Mouse (Mus musculus) heart, adult 18-20 months (tissue): Measurements from ENCODE around the gene Sptbn1. TPM values are rescaled to one million over a fixed set of nuclear protein-coding genes. Genes with fewer than 3 reads are reported as not detected.

Experiments used
- DNase-seq, 2 experiments: peaks; one replicate each; pipeline ENCODE4 v3.0.0; 2021 to 2022; ENCODE audit warnings: mixed read lengths in 1 of 2
- total RNA-seq, 2 experiments: library from RNA; stranded (reverse); gene quantifications; 2 replicates each; pipeline ENCODE4 v1.2.3; 2021

Gene Sptbn1
- total RNA-seq, 2 experiments from 2014 or later: 523 to 532 TPM

DNA sequence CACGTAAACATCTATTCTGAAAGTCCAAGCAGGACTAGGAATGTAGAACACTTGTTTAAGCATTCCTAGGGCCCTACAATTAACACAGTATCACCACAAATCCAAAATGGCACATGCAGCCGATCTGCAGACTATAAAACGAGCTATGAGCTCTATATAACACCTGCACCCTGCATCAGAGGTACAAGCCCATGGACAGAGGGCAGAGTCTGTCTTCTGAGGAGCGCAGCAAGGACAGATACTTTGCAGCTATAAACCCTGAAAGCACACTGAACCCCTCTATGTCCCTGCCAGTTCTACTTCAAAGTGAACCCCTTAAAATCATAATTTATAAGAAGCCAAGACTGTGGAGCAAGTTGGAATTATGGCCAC, 101.4 kb downstream of the Sptbn1 start:
- no peak for DNase-seq

DNA sequence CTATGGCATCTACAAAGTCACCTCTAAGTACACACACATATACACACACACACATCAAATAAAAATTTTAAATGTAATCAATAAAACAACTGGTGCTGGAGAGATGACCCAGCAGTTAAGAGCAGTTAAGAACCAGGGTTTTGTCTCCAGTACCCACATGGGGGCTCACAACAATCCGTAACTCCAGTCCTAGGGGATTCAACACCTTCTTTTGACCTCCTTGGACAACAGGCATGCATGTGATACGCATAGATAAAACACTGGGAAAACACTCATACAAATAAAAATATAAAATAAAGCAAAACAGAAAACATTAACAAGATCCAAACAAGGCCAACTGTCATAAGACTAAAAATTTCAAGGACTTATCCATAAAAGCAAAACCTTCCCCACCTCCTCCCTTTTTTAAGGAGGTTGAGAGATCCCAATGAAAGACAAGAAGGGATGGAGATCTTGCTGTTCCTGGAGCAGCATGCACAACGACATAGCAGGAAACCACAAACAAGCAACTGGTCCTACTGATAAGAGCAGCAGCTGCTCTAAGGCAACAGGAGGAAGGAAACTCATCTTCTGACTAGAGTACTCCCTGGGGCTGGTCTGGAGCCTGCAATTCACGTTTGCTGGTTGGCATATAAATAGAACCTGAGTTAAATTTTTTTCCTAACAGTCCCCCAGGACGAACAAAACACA, 102.0 kb downstream of the Sptbn1 start:
- DNase-seq: peak; percentile 55 to 83

GRCm38 (mm10) chr11:30164515-30165214, 103.3 kb downstream of the Sptbn1 start:
- no peak for DNase-seq

DNA sequence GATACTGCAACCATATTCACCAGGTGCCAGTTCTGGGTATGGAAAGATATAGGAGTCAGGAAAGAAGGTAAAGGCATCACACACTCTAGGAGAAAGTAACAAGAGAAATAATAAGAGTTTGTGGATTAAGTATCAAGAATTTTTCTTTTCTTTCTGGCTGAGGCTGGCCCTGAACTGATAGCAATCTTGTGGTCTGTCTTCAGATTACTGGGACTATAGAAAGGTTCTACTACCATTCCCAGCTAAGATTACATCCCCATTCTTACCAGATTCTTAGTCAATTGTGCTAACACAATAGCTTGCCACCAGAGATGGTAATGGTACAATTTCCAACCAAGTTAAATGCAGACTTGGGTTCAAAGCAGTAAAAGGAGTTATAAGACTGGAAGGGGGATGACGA, 104.1 kb downstream of the Sptbn1 start:
- no peak for DNase-seq

DNA sequence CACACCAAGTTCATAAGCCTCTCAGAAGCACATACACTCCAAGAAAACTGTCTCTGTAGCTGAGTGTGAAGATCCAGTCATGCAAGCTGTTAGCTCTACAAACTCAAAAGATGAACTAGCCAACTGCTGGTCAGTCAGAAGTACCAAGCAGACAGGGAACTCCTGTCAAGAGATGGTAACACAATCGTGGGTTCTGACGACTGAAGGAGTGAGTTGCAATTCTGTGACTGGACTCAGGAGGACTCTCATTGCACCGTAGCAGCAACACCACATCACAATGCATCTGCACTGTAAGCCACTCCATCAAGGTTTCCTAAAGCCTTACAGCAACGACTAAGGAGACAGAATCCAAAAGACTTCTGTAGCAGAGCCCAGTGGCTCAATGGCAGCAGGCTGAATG, 104.9 kb downstream of the Sptbn1 start:
- no peak for DNase-seq

GRCm38 (mm10) chr11:30161744-30162143, 106.2 kb downstream of the Sptbn1 start:
- DNase-seq: no peak

- DNase-seq: peak; percentile 90 to 98
Observed at GRCm38 (mm10) chr11:30161173-30161650, 106.8 kb downstream of the Sptbn1 start.

DNA sequence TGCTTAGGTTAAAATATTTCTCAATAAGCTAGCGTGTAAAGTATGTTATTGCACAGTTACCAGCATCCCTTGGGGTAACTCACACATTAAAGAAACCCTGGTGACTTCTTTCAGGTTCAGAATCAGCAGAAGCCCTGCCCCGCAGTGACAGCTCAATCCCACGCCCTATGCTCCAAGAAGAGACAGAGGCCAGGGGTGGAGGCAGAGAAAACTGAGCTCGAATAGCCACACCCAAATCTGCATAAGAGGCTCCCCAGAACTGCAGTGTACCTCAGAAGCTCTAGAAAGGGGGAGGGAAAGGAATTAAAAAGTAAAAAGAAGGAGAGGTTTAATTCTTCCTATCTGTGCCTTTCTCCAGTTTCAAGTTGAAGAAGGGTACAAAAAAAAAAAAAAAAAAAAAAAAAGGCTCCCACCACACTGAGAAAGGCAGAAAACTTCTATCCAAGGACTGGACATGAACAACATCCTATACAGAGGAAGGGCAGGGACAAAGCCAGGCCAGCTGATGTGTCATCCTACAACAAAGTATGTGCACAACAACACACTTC, 107.3 kb downstream of the Sptbn1 start:
- DNase-seq: peak in 1 of 2 experiments; percentile 67

- no peak for DNase-seq
Observed at GRCm38 (mm10) chr11:30159545-30160255, 108.3 kb downstream of the Sptbn1 start.

DNA sequence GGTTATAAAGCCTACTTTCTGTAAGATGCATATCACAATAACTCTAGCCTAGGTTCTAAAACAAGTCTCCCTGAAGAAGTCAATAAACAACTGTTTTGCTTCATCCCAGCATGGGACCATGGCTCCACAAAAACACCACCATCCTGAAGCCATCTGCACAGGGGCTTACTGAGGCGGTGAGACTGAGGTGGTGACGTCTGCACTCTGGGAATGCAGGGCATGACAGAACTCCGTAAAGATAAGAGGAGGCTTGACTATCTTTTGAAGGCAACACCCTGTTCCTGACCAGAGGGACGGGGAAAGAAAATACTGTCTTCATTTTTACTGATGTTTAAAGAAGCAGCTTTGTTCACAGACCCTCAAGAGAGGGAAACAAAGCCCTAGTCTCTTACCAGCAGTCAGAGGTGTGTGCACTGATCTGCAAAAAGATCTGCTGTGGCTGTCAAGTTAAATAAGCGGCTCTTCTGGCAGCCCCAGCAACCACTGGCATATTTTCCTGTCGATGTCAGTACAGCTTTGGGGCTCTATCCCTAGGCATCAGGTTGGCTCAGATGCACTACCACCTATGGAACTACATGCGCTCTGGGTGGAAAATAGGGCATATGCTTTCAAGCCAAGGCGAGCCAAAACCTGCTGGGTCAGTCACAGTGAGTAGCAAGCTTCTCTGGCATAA, 109.8 kb downstream of the Sptbn1 start:
- DNase-seq: peak; percentile 55 to 60

DNA sequence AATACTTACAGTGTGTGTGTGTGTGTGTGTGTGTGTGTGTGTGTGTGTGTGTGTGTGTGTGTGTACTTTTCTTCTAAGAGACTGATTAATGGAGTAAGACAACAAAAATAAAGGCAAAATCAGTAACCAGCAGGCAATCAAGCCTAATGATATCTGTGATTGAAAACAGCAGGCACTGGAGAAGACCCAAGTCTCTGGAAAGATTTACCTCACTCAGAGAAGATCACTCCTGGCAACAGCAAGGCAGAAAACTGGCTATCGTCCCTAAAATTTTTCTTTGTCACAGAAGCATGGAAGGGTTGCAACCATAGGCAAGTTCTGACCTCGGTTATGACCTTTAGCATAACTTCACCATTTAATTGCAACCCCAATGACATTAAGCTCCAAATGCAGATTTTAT, 112.1 kb downstream of the Sptbn1 start:
- peak; percentile 66 to 69 for DNase-seq

- no peak for DNase-seq
Observed at GRCm38 (mm10) chr11:30154980-30155379, 113.0 kb downstream of the Sptbn1 start.

DNA sequence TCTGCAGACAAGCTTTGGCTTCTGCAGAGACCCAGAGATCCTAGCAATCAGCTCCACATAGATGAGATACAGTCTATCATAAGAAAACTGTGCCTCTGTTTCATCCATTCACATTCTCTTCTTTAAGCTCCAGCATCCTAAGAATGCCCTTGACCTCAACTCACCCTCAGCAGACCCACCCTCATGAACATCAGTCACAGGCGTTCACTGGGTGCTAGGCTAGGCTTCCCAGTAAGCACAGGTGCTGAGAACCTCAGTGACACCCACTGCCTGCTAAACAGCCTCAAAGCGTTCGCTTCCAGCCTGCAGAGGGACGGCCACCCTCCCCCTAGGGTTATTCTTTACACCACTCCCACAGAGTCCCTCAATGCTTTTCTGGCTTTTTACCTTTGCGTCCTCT, 119.1 kb downstream of the Sptbn1 start:
- no peak for DNase-seq

GRCm38 (mm10) chr11:30148378-30148777, 119.6 kb downstream of the Sptbn1 start:
- no peak for DNase-seq

- no peak for DNase-seq
Observed at GRCm38 (mm10) chr11:30147882-30148281, 120.1 kb downstream of the Sptbn1 start.

GRCm38 (mm10) chr11:30143090-30143489, 124.9 kb downstream of the Sptbn1 start:
- no peak for DNase-seq

- DNase-seq: no peak
Observed at GRCm38 (mm10) chr11:30139165-30139826, 128.7 kb downstream of the Sptbn1 start.

GRCm38 (mm10) chr11:30137081-30137480, 130.9 kb downstream of the Sptbn1 start:
- DNase-seq: peak in 1 of 2 experiments; percentile 59

DNA sequence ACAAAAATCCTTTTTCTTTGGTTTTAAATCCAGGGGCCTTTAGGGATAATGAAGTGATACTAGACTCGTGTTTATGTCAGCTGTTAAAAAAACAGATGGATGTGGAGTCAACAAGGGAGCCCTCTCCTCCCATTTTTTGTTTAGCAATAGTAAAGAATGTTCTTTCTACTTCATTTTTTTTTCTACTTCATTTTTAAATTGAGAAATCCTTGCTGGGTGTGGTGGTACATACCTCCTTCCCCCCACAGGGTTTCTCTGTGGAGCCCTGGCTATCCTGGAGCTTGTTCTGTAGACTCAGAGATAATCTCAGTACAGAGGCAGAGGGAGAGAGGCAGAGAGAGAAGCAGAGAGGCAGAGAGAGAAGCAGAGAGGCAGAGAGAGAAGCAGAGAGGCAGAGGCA, 133.9 kb downstream of the Sptbn1 start:
- DNase-seq: no peak

- DNase-seq: no peak
Observed at GRCm38 (mm10) chr11:30132581-30132980, 135.4 kb downstream of the Sptbn1 start.

DNA sequence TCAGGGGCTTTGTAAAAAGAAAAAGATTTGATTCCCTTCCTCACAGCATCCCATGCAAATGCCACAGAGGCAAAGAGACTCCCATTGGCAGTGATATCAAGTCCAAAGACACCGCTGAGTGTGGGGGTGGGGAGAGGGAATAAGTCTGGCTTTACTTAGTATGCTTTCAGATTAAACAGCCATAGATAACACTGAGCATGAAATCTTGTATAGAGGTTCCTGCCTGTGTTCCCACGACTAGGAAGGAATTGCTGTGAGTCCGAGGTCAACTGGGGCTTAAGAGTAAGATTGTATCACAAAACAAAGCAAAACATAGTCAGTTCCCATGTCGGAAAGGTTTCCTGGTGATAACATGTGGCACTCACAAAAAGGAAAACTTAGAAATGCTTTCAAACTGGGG, 136.3 kb downstream of the Sptbn1 start:
- DNase-seq: no peak

GRCm38 (mm10) chr11:30129339-30129738, 138.6 kb downstream of the Sptbn1 start:
- no peak for DNase-seq
